Mouse (Mus musculus): ENCODE measurements around the gene Ctla4.

Ctla4 gene

DNA sequence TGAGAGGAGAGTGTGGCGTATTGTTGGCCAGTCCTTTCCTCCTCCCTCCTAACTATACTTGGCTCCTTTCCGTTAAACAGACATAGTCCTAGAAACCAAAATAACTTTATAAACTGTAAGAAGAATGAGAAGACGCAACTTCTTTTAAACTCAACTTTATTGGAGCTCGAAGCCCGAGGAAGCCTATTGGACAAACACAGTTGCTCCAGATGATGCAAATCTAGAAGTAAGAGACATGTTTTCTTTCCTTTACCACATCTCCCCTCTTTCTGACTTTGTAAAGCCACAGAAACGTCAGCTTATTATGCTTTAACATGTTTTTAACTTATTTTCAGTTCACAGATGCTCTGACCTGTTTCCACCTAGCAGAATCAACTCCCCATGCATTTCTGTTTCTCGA, at the start of gene Ctla4:
Ctla4 (plus strand) TSS at position 20 of the 400 bp plus-strand sequence.
- DNase-seq, result no peak

GRCm38 (mm10) chr1:60839161-60839560, 47.6 kb upstream of the Ctla4 start:
- DNase-seq, result no peak

DNA sequence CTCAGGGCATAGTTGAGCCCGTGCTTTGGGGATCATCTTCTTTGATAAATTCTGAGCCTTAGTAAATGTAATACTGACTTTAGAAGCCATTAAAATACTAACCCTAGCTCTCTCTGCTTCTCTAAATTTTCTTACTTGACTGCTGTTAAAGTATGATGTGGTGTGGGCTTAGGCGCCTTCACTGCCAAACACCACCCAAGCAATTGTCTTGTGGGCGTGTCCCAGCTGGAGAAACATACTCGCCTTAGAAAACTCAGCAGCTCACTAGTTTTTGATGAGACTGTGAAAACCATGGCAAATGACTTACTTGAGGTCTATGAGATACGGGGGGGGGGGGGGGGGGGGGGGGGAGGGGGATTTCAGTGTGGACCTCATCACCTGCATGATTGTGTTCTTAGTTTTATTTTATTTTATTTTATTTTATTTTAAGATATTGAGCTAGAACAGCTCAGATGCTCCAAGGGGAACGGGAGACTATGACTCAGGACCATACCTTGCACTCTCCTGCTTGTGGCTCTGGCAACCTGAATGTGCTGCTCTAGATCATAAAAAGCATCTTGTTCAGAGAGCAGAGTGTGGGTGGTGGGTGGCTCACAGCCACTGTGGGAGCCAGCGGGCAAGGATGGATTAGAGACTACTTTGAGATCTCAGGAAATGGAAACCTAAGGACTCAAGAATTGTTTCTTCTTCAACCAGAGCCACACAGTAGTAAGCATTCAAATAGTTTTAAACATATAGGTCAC, 41.3 kb upstream of the Ctla4 start:
- no peak for DNase-seq

GRCm38 (mm10) chr1:60846616-60847275, 40.1 kb upstream of the Ctla4 start:
- no peak for DNase-seq

DNA sequence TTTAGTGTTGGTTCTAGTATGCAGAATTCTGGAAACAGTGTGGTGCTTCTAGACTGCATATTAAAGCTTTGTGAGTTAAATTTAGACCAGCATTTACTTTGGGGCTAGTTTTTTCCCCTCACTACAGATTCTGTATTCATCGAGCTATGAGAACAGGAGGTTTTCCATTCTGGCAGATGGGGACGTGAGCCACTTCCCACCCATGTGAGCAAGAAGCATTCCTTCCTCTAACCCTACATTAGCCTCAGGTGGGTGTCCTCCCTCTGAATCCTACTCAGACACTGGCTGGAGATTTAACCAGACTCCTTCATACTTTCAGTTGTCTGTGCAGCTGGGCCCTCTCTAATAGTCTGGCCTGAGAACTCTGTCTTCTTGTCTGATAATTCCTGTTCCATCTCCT, 37.7 kb upstream of the Ctla4 start:
- no peak for DNase-seq

GRCm38 (mm10) chr1:60849816-60850215, 37.0 kb upstream of the Ctla4 start:
- no peak for DNase-seq

GRCm38 (mm10) chr1:60851041-60851781, 35.6 kb upstream of the Ctla4 start:
- no peak for DNase-seq

GRCm38 (mm10) chr1:60852075-60852769, 34.6 kb upstream of the Ctla4 start:
- DNase-seq, result no peak

DNA sequence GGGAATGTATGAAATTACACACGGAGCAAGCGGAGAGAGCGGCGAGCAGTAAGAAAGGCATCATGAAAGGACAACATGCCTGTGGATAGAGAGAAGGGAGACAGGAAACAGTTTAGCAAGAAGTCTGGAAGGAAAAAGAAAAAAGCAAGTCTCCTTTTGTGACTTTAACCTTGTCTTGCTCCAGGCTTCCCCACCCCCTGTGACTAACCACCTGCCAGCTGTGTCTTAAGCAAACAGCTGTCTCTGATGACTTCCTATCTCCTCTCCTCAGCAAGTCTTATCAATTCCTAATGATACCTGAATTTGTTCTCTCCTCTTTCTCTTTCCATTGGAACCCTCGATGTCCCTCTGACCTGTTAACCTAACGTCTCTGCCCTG, 34.0 kb upstream of the Ctla4 start:
- DNase-seq, result no peak

DNA sequence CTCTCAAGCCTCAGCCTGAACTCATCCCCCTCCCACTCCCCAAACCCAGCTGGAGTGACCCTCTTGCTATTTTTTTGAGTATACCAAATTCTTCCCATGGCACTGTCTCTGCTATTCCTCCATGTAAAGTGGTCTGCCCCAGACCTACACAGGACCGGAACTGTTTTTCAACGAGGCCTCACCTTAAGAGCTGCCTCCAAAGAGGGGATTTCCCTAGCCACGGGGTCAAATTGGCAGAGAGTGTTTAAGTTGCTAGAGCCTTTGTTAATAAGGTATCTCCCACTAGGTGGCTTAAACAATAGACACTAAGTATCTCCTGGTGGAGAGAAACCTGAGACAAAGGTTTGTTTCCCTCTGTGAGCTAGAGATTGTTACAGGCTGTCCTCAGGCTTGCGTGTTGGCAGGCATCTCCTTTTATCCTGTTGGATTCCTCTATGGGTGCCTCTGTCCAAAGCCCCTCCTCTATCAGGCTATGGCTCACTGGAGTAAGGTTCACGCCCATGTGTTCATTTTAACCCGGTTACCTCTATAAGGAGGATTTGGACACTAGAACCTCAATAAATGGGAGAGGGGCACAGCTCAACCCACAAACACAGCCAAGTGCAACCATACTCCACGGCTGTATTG, 33.4 kb upstream of the Ctla4 start:
- no peak for DNase-seq

- no peak for DNase-seq
These were observed 32.8 kb upstream of the Ctla4 start for GRCm38 (mm10) chr1:60853991-60854390.

- DNase-seq, result no peak
These were observed 29.2 kb upstream of the Ctla4 start for GRCm38 (mm10) chr1:60857351-60858220.

DNA sequence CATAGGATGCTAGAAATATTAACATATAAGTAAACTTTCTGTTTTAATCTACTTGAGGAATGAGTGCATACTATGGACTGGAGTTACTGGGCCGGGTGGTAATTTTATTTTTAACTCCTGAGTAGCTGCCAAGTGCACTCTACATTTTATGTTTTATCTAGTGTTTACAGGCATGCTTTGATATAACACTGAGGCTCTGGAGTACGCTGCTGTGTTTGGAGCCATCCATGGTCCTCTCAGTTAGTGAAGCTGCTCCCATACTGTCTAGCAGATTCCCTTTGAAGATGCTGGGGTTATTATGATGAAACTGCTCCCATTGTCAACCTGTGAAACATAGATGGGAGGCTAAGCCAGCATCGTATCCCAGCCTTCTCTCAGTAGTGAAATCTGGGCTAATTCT, 27.6 kb upstream of the Ctla4 start:
- no peak for DNase-seq

DNA sequence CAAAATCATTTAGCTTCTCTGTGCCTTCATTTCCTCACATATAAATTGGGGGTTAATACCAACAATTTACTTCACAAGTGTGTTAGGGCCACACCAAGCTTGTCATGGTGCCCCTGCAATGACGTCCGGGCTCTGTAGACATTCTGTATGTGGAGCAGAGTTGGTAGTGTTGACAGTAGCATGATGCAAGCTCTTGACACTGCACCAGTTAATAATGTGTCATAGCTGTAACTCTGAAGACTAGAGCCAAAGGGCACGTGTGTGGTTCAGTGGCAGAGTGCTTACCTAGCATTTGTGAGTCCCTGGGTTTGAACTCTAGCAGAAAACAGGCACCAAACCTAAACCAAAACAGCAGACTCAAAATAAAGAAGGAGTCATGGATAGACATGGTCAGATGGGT, 27.0 kb upstream of the Ctla4 start:
- no peak for DNase-seq

DNA sequence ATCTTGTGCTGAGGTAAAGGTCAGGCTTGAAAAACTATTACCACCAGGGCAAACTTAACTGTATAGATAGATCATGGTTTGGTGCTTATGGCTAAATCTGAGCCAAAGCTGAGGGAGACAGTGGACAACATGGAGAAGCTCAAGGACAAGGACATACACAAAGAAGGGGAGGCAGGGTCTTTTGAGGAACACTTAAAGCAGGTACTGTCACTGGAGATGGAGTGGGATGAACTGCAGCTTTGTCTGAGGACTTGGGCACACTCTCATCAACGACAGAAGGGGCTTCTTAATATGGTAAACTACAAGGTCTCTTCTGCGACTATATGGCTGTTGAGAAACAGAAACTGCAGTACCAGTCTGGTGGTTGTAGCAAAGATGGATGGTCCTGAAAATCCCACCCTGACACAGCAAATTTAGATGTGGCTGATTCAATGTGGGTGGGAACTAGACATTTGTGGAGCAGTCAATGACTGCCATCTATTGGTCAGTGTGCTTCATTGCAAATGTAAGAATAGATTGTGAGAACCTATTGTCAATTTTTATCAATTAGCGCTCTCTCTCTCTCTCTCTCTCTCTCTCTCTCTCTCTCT, 26.3 kb upstream of the Ctla4 start:
- no peak for DNase-seq

- no peak for DNase-seq
These were observed 25.8 kb upstream of the Ctla4 start for GRCm38 (mm10) chr1:60860955-60861354.

GRCm38 (mm10) chr1:60861431-60861830, 25.4 kb upstream of the Ctla4 start:
- no peak for DNase-seq

- no peak for DNase-seq
These were observed 24.3 kb upstream of the Ctla4 start for GRCm38 (mm10) chr1:60862510-60862909.

GRCm38 (mm10) chr1:60862951-60863461, 23.8 kb upstream of the Ctla4 start:
- no peak for DNase-seq

DNA sequence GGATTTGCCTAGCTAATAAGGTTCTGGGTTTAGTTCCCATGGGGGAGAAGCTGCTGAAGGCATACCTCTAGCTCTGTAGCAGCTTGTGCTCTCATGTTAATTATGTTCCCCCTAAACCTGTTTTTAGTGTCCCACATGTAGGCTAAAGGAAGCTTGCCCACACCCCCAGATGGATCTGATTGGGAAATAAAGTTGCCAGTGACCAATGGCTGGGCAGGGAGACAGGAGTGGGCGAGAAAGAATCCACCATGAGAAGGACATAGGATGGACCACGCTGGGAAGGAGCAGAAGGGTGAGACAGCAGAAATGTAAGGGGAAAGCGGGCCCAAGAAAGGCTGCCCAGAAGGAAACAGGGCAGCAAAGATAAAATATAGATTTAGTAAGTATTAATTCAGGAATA, 23.1 kb upstream of the Ctla4 start:
- DNase-seq, result no peak

GRCm38 (mm10) chr1:60865167-60865566, 21.6 kb upstream of the Ctla4 start:
- no peak for DNase-seq
